27 mouse cellular contexts compared by ENCODE assay signal in the genomic region with DNA sequence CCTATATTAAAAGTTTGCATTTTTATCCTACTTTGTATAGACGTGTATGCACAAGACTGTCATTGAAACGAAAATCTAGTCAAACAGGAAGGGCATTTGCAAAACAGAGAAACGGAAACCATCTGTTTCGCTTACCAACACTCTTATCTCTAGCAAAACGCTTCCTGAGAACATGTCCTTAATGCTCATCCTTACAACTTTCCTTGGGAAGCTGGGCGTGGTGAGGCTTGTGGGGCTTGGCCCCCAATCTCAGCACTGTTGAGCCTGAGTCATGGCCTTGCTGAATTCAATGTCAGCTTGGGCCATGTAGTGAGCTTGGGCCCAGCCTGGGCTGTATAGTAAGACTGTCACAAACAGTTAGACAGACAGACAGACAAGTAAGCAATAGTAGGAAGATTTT. TPM values are rescaled to one million over a fixed set of nuclear protein-coding genes. Genes with fewer than 3 reads are reported as not detected.
DNase-seq lines count a peak whose midpoint lies in the region; ATAC-seq and TF ChIP-seq lines count a peak whose summit lies in the region.
"Had no signal": no experiment of that assay in that cellular context is flagged by ENCODE, and none has a peak within 500 bp of the region (broad histone marks: within the 10 kb centered on the region; RNA-seq: fewer than 3 reads in every experiment).

No protein-coding gene starts in this region.

- 43% methylated on average over 6 of the region's 6 CpGs for WGBS in lung, embryonic 14.5 days

- TF ChIP-seq CTCF in lung, embryonic 14.5 days (IDR thresholded peaks at IDR 0.05; ENCODE audit: low read depth), result no peak

- no peaks in the 10 kb centered on the region for H3K36me3 ChIP-seq in lung, embryonic 14.5 days (ENCODE audit: insufficient read depth)
- H3K36me3 ChIP-seq: embryonic facial prominence, embryonic 15.5 days; heart, embryonic 12.5 days; heart, embryonic 15.5 days; intestine, embryonic 15.5 days had no signal

- no peak overlapping the region for H3K4me3 ChIP-seq in lung, embryonic 14.5 days (ENCODE audit: low read depth, low read length)
- H3K4me3 ChIP-seq: embryonic facial prominence, embryonic 12.5 days; embryonic facial prominence, embryonic 15.5 days; gastrocnemius, adult 2 months; heart, embryonic 12.5 days; heart, embryonic 15.5 days; hindbrain, embryonic 12.5 days; intestine, embryonic 15.5 days had no signal

- no peaks in the 10 kb centered on the region for H3K9me3 ChIP-seq in lung, embryonic 14.5 days (ENCODE audit: low read depth, low read length)
- H3K9me3 ChIP-seq: embryonic facial prominence, embryonic 12.5 days; embryonic facial prominence, embryonic 15.5 days; heart, embryonic 15.5 days; intestine, embryonic 15.5 days had no signal

- ATAC-seq in lung, embryonic 14.5 days (ENCODE audit: insufficient read depth), result no peak
- peak; percentile 67 for ATAC-seq in granulocyte monocyte progenitor cell, adult 5-6 weeks (replicated peaks; ENCODE audit: poor library complexity, severe bottlenecking)
- ATAC-seq in megakaryocyte-erythroid progenitor cell, adult 5-6 weeks (replicated peaks; ENCODE audit: low FRiP score, low TSS enrichment, poor library complexity, severe bottlenecking), result no peak
- ATAC-seq: activated CD4-positive, CD25-positive, alpha-beta regulatory T cell, adult 4 months; hindbrain, embryonic 16.5 days; intestine, embryonic 15.5 days had no signal

- H3K9ac ChIP-seq in lung, embryonic 14.5 days, result no peak overlapping the region
- H3K9ac ChIP-seq: embryonic facial prominence, embryonic 12.5 days; embryonic facial prominence, embryonic 15.5 days; forebrain, postnatal 0 days; heart, embryonic 12.5 days; heart, embryonic 15.5 days; hindbrain, embryonic 12.5 days; intestine, embryonic 15.5 days had no signal

- H3K27me3 ChIP-seq in lung, embryonic 14.5 days (ENCODE audit: insufficient read depth, low read length), result no peaks in the 10 kb centered on the region
- H3K27me3 ChIP-seq: embryonic facial prominence, embryonic 12.5 days; embryonic facial prominence, embryonic 15.5 days; heart, embryonic 15.5 days; hindbrain, embryonic 12.5 days; intestine, embryonic 15.5 days had no signal

- H3K27ac ChIP-seq in lung, embryonic 14.5 days (ENCODE audit: low read depth), result no peak overlapping the region
- H3K27ac ChIP-seq: embryonic facial prominence, embryonic 12.5 days; embryonic facial prominence, embryonic 15.5 days; gastrocnemius, adult 2 months; heart, embryonic 15.5 days; hindbrain, embryonic 12.5 days; intestine, embryonic 15.5 days had no signal

- intact Hi-C loops in heart, postnatal 14 days (cut with DNase I), result no loop called here

- H3K4me1 ChIP-seq in lung, embryonic 14.5 days (ENCODE audit: insufficient read depth), result no peaks in the 10 kb centered on the region
- H3K4me1 ChIP-seq: embryonic facial prominence, embryonic 12.5 days; heart, embryonic 12.5 days; heart, embryonic 15.5 days; hindbrain, embryonic 12.5 days; intestine, embryonic 15.5 days had no signal

- DNase-seq in lung, embryonic 14.5 days, result peak; percentile 19
- DNase-seq in lung, postnatal 10 days, result no peak
- DNase-seq in CD4-positive helper T cell, adult 2 months (ENCODE audit: low read depth, low spot score), result peak; percentile 2
- peak; percentile 14 for DNase-seq in naive thymus-derived CD4-positive, alpha-beta T cell, adult 2 months (ENCODE audit: low read depth)
- no peak for DNase-seq in heart, postnatal 14 days
- no peak for DNase-seq in right cerebral cortex, postnatal 14 days
- DNase-seq: adrenal gland, adult 8-10 months; adrenal gland, postnatal 36 days; cerebellum, adult 18-20 months; cerebellum, adult 9-10 months; cerebellum, postnatal 14 days; gastrocnemius, adult 2 months; gastrocnemius, postnatal 14 days; heart, adult 18-20 months; heart, postnatal 10 days; heart, postnatal 4 days had no signal

- H3K4me2 ChIP-seq in lung, embryonic 14.5 days, result no peak overlapping the region
- H3K4me2 ChIP-seq: embryonic facial prominence, embryonic 12.5 days; embryonic facial prominence, embryonic 15.5 days; heart, embryonic 12.5 days; heart, embryonic 15.5 days; hindbrain, embryonic 12.5 days; intestine, embryonic 15.5 days had no signal

RNA-seq across cellular contexts. Expression of a gene that starts 51.4 kb away (rescaled TPM):
- polyA plus RNA-seq in lung, embryonic 14.5 days (2014; fragmentation: Nextera tagmentation; extraction: Ambion mirVana), result 3.6 and 6.4 TPM in 2 replicates
- total RNA-seq in granulocyte monocyte progenitor cell, adult 5-6 weeks (2014; fragmentation: Nextera tagmentation), result not detected in 2 replicates
- not detected in 2 replicates for total RNA-seq in granulocyte monocyte progenitor cell, adult 5-6 weeks (2017)
- not detected in 2 replicates for total RNA-seq in megakaryocyte-erythroid progenitor cell, adult 5-6 weeks (2014; fragmentation: Nextera tagmentation)
- not detected in 2 replicates for total RNA-seq in megakaryocyte-erythroid progenitor cell, adult 5-6 weeks (2017)
- under 1 TPM; 0.10 to 0.22 TPM for total RNA-seq in heart, postnatal 14 days (2021)
- total RNA-seq: heart, adult 18-20 months had no signal

Comparison
In these comparisons a context has a peak if more than half of its experiments do, and no peak if none do; other contexts are left out.
1. DNase-seq: peak in lung, embryonic 14.5 days (single experiment), CD4-positive helper T cell, adult 2 months (single experiment) and naive thymus-derived CD4-positive, alpha-beta T cell, adult 2 months (single experiment); none in lung, postnatal 10 days (single experiment), heart, postnatal 14 days (0 of 2) and right cerebral cortex, postnatal 14 days (single experiment).